Mouse (Mus musculus) E14TG2a.4 (cell line): ENCODE results near the gene Elane.

Experiments
- H3K27me3 ChIP-seq: 2 replicates; pipeline ENCODE4 v1.6.1; 2014; ENCODE audit warnings: low read length, control low read depth; ENCODE audit not compliant: insufficient read depth
- H3K36me3 ChIP-seq: 2 replicates; pipeline ENCODE4 v1.6.1; 2014; ENCODE audit warnings: low read length, control low read depth; ENCODE audit not compliant: insufficient read depth
- H3K4me1 ChIP-seq: replicated peaks from 2 replicates; pipeline ENCODE4 v1.6.1; 2014; ENCODE audit warnings: low read depth, low read length, control low read depth
- H3K4me3 ChIP-seq: replicated peaks from 2 replicates; pipeline ENCODE4 v1.5.1; 2014; ENCODE audit warnings: mild to moderate bottlenecking, low read length
- H3K9me3 ChIP-seq: 2 replicates; pipeline ENCODE4 v1.6.1; 2014; ENCODE audit warnings: low read length, control low read depth
- CTCF ChIP-seq: conservative IDR thresholded peaks from 2 replicates; pipeline ENCODE4 v1.5.1; 2014; ENCODE audit warnings: low read length
- NANOG ChIP-seq: IDR thresholded peaks from 2 replicates; pipeline ENCODE4 v1.6.1; 2014; ENCODE audit warnings: borderline replicate concordance, low read length, mixed read lengths
- POU5F1 ChIP-seq: IDR thresholded peaks from 2 replicates; pipeline ENCODE4 v1.6.1; 2014; ENCODE audit warnings: low read length, borderline replicate concordance

Elane gene

DNA sequence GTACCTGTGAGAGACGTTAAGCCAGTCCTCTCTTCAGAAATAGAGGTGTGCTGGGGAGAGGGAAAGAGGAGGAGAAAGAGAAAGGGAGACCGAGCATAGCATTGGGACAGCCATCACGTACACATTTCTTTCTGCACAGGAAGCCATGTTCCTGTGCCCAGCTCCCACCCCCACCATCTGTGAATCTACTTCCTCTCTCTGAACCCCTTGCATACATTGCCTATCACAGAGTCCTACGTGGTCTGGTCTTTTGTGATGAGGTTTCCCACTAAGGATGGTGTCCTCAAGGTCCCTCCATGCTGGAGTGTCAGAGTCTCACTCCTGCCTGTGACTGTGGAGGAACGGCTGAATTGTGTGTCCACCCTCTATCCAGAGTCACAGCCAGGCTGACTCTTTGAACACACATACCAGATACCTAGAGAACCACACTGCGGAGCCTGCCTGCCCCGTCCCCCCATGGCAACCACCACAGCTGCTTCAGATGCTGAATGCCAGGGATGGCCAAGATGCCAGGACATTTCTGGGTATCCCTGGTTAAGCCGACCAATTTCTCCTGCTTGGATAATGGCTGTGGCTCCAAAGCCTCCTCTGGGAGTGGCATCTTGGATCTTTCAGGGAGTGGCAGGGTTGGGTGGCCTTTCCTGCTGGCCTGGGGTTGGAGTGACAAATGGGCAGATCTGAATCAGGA, 36.0 kb upstream of the Elane start:
- no peaks in the 10 kb centered on the region for H3K9me3 ChIP-seq
- peak overlapping the region; percentile 20 for H3K4me3 ChIP-seq
- H3K27me3 ChIP-seq: no peaks in the 10 kb centered on the region
- H3K36me3 ChIP-seq: peaks cover 6% of the 10 kb centered on the region
- TF ChIP-seq CTCF: no peak
- no peak for TF ChIP-seq NANOG
- no peak for TF ChIP-seq POU5F1
- peaks cover 57% of the 10 kb centered on the region for H3K4me1 ChIP-seq

DNA sequence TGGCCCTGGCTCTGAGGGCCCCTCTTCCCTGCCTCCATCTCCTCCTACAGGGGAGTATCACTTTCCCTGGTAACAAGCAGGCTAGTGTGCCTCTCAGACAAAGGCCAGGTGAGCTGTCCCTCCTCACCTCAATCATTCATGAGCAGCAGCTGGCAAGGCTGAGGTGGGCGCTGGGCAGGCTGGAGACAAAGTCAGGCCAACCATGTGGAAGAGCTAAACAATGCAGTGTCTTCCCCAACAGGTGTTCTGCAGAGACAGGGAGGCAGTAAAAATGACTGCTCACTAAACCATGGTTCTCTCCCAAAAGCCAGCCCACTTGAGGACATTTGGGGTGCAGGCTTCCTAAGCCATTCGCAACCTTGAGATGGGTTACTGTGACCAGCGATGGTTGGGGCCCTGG, 34.4 kb upstream of the Elane start:
- Histone ChIP-seq H3K4me3 (peak overlapping the region; percentile 86), H3K36me3 (peaks cover 20% of the 10 kb centered on the region), H3K27me3 (no peaks in the 10 kb centered on the region), H3K9me3 (no peaks in the 10 kb centered on the region), H3K4me1 (peaks cover 63% of the 10 kb centered on the region)
- no peak for TF ChIP-seq NANOG
- no peak for TF ChIP-seq POU5F1
- TF ChIP-seq CTCF: no peak

DNA sequence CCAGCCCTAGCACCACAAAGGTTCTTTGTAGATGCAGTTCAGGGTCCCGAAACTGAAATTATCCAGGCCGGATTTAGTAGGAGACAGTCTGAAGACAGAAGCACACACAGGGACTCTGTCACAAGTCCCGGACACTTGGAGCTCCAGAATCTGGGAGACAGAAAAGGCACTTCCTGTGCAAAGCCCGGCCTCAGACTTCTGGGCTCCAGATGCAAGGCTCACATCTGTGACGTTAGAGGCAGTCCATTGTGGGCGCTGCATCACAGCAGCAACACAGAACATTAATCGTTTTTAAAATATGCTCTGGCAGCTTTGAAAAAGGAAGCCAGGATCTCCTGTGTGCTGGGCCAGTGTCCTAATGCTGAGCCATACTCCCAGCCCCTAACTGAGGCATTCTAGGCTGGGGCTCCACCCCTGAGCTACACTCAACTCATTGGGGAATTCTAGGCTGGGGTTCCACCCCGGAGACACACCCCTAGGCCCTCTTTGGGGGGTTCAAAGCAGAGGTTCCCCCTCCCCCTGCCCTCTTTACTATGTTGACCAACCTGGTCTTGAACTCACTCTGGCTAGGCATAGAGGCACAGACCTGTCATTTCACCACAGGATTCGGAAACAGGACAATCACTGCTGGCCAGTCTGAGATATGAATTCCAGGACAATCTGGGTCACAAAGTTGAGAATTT, 33.8 kb upstream of the Elane start:
- Histone ChIP-seq H3K9me3 (no peaks in the 10 kb centered on the region), H3K27me3 (no peaks in the 10 kb centered on the region), H3K36me3 (peaks cover 26% of the 10 kb centered on the region), H3K4me3 (peak overlapping the region; percentile 86), H3K4me1 (peaks cover 69% of the 10 kb centered on the region)
- TF ChIP-seq POU5F1 (no peak), NANOG (no peak), CTCF (no peak)

DNA sequence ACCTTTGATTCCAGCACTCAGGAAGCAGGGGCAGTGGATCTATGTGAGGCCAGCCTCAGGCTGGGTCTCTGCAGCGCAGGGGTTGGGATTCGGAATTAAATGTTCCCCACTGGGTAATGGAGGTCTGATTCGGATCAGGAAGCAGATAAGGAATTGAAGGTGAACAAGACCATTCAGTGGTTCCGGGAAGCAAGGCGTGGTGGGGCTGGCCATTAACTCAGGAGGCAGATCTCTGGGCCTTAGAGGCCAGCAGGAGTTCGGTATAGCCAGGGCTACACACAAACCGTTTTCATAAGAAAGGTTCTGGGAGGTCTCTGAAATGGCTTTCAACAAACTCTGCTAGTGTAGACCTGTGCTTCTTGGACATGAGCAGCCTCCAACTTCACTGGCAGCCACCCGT, 33.2 kb upstream of the Elane start:
- H3K9me3 ChIP-seq: no peaks in the 10 kb centered on the region
- peak overlapping the region; percentile 86 for H3K4me3 ChIP-seq
- TF ChIP-seq NANOG: no peak
- TF ChIP-seq CTCF: no peak
- no peak for TF ChIP-seq POU5F1
- H3K36me3 ChIP-seq: peaks cover 31% of the 10 kb centered on the region
- H3K4me1 ChIP-seq: peaks cover 69% of the 10 kb centered on the region
- no peaks in the 10 kb centered on the region for H3K27me3 ChIP-seq

DNA sequence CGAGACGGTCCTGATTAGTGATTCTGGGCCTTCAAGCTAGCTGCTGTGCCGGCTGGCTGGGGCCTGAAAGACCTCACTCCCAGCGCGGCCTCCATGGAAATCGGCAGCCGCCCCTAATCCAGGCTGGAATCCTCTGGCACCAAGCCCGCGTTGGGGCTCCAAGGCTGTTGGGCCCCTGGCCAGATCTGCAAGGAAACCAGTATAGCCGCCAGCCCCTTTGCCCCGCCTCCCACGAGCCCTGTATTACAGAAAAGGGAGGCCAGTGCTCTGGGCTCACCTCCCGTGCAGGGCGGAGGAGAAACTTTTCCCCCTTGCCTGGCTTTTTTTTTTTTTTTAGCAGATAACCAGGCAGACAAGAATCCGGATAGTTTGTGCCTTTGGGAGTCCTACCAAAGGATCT, 32.7 kb upstream of the Elane start:
- Histone ChIP-seq H3K9me3 (no peaks in the 10 kb centered on the region), H3K4me1 (peaks cover 69% of the 10 kb centered on the region), H3K36me3 (peaks cover 37% of the 10 kb centered on the region), H3K27me3 (no peaks in the 10 kb centered on the region), H3K4me3 (peak overlapping the region; percentile 86)
- TF ChIP-seq POU5F1 (no peak), NANOG (no peak), CTCF (no peak)

DNA sequence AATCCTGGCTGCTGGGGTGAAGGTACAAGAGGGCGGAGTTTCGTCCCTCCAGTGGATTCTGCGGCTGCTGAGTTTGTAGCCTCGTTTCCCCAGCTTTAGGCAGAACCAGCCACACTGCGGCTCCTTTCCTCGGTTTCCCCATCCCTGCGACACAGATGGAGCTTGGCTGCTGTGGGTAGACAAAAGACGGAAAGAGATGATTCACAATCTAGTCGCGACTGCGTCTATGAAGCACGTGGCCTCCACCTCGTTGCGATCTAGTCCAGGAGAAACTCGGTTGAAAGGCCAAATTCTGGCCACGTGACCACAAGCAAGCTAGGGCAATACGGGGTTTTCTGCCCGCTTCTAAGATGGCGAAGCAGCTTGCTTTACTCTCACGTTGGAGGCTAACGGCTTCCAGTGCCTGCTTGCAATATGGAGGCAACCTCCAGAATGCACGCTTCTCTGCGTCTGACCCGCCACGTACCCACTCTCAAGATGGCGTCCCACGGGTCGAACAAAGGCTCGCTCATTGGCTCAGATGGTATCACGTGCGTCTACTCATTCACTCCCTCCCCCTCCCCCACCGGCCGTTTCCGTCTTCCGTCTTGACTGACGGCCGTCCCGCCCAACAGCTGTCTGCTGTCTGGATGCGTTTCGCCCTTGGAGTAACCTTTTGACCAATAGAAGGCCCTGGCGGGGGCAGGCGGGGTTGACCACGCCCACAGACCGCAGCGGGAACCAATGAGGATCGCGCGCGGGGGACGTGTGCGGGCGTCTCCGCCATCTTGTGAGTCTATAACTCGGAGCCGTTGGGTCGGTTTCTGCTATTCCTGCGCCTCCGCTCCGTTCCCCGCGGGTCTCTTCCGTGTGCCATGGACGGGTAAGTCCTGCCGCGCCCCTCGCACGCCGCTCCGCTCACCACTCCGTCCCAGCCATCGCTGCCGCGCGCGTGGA, 31.9 kb upstream of the Elane start, which contains the start of gene Ptbp1:
Ptbp1 (plus strand) TSS at position 568 of the 936 bp plus-strand sequence.
- H3K4me1 ChIP-seq: peaks cover 74% of the 10 kb centered on the region
- TF ChIP-seq CTCF: no peak
- peak; percentile 19; the same call in 1 of the 2 replicates for TF ChIP-seq NANOG

DNA sequence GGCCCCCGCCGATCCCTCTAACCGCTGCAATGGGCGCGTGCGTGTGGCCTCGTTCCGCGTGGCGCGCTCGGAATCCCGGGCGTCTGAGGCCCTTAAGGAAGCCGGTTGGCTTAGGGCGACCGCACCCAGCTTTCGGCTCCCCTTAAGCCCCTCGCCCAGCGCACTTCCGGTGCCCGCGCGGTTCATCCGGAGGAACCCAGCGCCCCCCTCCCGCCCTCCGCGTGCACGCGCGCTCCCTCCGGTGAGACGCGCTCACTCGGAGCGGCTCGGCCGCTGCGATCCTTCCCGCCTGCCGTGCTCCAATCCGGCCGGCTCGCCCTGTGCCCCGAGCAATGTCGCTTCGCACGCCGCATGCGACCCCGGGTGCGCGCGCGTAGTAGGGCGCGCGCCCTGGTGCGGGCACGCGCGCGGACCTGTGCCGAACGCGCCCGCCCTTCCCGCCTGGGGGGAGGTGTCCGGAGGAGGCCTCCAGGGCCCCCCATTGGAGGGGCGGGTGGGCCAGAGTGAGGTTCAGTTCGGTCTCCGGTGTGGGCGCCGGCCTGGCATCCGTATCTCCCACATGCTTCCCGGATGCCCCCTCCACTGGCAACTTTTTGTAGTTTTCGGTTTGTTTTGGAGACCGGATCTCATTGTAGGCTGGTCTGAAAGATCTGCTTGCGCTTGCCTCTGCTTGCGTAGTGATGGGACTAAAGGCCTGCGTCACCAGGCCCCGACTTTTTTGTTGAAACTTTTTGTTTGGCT, 31.1 kb upstream of the Elane start:
- Histone ChIP-seq H3K27me3 (no peaks in the 10 kb centered on the region), H3K9me3 (no peaks in the 10 kb centered on the region), H3K36me3 (peaks cover 52% of the 10 kb centered on the region), H3K4me3 (peak overlapping the region; percentile 97), H3K4me1 (peaks cover 74% of the 10 kb centered on the region)
- TF ChIP-seq CTCF (no peak), NANOG (no peak), POU5F1 (no peak)

More for the DNA sequence above, 31.9 kb upstream of the Elane start, which contains the start of gene Ptbp1:
- peak within 1 kb of the TSS; percentile 97 for H3K4me3 ChIP-seq
- no peaks in the 10 kb centered on the region for H3K9me3 ChIP-seq
- H3K36me3 ChIP-seq: peaks cover 44% of the 10 kb centered on the region
- no peaks in the 10 kb centered on the region for H3K27me3 ChIP-seq
